Mouse (Mus musculus) naive thymus-derived CD4-positive, alpha-beta T cell, adult 2 months (primary cell): Measurements from ENCODE around the gene Src.
"Not testable (repeated sequence)": the region's sequence is repeated elsewhere in the genome, so short reads cannot be mapped to it uniquely, and the experiment has no call there.

Experiments
- DNase-seq: peaks from one replicate; pipeline ENCODE4 v3.0.0-alpha.2; 2011; ENCODE audit warnings: low read depth

Gene Src

DNA sequence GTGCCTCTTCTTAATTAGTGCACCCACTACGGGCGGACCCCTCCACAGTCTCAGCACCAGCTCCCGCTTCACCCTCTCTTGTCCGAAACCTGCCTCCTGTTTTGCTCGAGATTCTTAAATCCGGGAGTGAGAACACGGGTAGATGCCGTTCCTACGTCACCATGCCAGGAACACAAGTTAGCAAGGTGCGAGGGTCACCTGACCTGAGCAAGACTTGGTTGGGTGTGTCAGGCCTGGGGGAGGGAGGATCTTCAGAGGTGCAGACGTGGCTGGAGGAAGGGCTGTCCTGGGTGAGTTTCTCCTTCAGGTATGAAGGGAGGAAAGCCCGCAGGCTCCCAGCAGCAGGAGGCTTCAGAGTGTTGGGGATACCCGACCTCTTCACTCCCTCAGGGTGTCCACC is at the start of gene Src:
Gene Src (plus strand): TSS at position 239 of the 400 bp plus-strand sequence.
- DNase-seq, result no peak

DNA sequence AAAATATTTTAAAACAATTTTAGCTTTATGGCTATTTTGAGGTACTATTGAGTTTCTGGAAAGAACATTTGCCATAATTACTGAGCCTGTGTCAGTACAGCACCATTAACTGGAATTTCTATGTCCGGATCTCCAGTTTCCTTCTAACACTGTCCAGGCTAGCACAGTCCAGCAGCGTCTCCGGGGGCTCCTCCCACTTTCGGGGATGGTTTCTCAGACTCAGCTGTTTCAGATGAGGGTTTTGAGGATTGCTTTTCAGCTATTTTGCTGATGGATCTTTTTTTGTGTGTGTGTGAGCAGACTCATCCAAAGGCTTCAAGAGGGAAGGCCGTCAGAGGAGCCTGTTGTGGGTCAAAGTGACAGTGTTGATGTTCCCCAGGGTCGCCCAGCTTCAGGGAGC is 46.5 kb upstream of the Src start:
- no peak for DNase-seq

DNA sequence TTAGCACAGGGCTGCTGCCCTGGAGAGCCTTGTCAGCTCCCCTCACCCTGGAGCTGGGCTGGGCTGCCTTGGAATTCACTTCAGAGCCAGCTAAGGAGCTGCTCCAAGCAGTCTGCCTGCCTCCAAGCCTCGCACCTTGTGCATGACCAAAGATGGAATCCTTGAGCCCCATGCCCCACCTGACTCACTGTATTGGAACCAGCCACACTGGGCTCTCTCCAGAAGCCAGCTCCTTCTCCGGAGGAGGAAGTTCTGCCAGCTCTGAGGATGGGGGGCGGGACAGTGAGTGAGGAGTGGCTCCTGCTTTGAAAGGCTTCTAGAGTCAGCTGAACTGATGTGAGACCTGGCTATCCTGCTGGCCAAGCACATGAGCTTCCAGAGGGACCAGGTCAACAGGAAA is 44.6 kb upstream of the Src start:
- DNase-seq, result no peak

DNA sequence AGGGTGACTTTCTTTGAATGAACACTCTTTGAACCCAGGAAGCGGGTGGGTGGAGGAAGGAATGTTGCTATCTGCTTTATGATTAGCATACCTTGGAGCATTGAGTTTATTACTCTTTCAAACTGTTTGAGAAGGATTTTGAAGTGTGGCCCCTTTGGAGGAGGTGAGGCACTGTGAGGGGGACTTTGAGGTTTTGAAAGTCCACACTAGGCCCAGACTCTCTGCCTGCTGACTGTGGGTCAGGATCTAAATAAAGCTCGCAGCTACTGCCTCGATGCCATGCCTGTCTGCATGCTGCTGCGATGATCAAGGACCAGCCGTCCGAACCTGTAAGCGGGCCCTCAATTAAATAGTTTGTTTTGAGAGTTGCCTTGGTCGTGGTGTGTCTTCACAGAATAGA is 43.2 kb upstream of the Src start:
- DNase-seq, result no peak

DNA sequence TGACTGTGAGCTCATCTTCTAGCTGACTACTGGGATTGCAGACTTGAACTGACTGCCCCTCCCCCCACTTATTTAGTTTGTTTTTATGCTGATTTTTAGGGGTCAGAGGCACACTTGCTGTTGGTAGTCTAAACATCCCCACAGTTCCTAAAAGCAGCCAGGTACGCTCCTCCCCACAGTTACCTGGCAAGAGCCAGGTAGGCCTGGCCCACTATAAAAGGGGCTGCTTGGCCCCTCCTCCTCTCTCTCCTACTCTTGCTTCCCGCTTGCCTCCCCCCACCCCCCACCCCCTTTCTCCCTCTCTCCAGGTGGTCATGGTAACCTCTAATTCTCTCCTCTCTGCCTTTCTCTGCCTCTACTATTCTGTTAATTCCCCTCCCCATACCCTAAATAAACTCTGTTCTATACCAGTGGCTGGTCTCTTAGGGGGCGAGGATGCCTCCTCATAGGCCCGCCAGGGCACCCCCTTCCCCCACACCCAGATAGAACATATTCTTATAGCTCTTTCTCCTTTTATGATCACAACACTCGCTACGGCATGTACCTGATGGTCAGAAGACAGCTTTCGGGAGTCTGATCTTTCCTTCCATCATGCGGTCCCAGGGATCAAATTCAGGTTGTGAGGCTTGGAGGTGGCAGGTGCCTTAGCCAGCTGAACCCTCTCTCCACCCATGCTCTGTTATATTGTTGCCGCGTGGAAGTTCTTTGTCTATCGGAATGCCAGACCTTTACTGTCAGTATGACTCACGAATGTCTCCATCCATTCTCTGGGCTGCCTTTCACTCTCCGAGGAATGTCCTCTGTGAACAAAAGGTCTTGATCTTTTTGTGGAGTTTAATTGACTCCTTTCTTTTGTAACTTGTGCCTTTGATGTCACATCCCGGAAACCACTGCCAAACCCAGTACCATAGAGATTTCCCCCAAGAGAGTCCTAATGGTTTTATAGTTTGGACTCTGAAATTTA is 42.2 kb upstream of the Src start:
- no peak for DNase-seq

DNA sequence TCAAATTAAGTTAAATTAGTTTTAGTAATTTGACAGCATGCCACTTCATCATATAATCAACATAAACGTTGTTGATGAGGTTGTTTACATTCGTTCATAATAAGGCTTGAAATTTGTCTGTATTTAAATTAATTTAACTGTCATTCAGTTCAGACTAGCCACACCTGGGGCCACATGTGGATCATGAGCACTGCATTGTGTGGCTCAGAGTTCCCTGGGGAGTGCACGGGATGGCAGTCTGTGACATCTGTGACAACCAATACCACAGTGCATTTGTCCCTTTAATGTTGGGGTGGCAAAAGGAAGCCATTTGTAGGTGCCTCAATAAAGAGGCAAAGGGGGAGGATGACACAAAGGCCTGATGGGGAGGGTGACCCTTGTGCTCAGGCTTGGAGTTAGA is 41.2 kb upstream of the Src start:
- no peak for DNase-seq

DNA sequence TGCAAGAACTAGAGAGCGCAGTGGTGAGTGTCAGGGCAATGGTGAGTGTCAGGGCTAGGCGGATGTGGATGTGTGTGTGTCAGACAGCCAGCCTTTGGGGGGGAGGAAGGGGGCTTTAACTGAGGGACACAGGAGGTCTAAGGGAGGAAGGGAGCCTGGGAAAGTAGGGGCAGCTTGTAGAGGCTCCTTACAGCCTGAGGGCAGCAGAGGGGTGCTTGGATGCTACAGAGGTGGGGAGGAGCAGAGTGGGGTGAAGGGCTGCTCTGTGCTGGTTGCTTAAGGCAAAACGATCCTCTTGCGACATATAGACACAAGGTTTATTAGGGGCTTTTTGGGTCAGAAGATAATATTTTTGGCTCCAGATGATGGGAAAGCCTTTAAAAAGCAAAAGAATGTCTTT is 33.4 kb upstream of the Src start:
- DNase-seq, result no peak

DNA sequence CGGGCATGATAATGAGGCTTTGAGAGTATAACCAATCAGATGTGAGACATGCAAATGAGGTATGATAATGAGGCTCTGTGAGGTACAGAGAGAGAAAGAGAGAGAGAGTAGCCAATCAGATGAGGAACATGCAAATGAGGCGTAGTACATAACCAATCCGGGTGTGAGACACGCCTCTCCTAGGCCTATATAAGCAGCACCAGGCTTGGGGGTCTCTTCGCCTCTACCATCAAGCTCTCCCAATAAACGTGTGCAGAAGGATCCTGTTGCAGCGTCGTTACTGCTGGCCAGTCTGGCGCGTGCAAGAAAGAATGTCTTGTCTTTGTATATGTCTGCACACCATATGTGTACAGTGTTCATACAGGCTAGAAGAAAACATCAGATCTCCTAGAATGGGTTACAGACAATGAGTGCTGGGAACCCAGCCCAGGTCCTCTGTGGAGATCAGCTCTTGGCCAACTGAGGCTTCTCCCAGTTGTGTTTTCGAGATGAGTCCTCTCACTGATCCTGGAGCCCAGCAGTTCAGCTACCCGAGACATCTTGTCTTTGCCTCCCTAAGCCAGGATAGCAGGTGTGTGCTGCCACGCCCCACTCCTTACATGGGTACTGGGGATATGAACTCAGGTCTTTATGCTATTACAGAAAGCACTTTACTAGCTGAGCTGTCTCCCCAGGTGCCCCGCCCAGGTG is 29.2 kb upstream of the Src start:
- not testable (repeated sequence) for DNase-seq

DNA sequence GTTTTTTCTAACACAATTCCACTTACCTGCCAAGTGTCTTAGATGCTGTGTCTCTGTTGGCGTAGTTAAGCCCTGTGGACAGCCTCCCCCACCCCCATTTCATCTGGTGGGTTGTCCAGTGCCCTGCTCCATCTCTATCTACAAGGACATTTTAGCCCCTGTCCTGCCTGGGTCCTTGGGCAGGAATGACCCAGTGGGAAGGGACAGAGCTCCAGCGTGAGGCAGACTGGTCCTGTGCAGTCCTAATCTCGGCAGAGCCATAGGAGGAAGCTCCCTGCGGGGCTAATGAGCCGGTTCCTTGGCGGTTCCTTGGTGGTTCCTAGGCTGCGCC is 28.7 kb upstream of the Src start:
- DNase-seq, result no peak

DNA sequence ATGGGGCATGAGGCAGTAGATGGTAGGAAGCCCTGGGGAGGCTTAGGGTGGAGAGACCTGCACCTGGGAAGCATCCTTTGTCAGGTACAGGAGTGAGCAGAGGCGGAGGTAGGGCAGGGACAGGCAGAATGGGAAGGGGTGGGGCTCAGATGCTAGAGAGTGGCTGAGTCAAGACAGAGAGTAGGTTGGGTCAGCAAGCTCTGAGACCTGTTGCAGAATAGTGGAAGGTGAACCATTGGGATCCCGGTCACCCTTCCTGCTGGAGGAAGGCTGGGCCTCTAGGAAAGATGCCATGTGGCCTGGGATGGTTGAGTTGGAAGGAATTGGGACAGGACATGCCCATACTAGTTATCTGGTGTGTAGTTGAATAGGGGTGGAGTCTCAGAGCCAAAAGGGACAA is 25.9 kb upstream of the Src start:
- no peak for DNase-seq

DNA sequence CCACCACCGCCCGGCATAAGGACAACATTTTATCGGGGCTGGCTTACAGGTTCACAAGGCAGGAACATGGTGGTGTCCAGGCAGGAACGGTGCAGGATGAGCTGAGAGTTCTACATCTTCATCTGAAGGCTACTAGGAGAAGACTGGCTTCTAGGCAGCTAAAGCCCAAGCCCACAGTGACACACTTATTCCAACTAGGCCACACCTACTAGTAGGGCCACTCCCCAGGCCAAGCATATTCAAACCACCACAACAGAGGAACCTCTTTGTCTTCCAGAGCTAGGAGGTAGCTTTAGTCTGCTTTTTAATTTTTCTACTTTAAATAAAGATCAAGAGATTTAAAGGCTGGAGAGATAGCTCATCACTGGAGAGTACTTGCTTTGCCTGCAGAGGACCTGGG is 24.7 kb upstream of the Src start:
- no peak for DNase-seq

DNA sequence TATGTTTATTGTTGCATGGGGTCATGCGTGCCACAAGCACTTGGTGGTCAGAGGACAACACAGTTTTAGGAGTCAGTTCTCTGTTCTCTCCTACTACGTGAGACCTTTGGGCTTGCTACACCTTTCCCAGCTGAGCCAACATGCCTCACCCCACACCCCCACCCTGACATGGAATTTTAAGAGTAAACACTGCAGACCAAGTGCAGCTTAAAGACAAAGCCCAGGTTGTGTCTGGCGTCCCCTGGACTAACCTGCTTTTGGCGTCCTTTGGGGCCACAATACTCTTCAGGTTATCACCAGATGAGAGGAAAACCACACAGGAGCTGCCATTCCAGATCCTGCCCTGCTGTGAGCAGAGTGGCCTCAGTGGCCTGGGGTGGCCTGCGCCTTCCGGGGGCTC is 23.4 kb upstream of the Src start:
- no peak for DNase-seq

DNA sequence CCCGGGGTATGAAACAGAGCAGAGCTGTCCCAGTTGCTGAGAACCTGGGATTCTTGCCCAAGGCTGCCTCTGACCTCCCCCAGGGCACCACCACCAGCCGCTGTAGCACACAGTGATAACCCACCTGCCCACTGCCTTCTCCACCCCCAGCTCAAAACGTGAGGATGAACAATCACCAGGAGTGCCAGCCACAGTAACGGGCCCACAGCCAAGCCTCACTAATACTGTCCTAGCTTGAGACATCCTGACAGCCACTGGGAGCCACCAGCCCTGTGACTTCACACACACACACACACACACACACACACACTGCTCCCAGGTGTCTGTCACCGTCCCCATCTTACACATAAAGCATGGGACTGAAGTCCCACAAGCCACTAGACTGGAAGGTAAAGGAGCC is 22.9 kb upstream of the Src start:
- DNase-seq, result no peak

DNA sequence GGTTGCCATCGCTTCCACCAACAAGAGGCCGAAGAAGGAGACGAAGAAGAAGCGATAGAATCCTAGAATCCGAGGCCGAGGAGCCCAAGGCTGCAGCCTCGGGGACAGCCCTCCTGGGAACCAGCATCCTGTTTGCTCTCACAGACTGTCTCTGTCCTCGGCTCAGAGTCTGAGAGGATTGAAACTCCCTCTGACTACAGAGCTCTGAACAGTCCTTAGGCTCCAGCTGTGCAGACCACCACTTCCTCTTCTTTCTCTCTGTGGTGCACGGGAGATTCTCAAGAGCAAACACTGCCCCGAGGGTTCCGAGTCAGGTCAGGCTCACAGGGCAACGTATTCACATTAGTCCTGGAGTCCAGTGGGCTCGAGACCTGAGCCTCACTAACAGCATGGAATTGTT is 22.3 kb upstream of the Src start:
- no peak for DNase-seq

DNA sequence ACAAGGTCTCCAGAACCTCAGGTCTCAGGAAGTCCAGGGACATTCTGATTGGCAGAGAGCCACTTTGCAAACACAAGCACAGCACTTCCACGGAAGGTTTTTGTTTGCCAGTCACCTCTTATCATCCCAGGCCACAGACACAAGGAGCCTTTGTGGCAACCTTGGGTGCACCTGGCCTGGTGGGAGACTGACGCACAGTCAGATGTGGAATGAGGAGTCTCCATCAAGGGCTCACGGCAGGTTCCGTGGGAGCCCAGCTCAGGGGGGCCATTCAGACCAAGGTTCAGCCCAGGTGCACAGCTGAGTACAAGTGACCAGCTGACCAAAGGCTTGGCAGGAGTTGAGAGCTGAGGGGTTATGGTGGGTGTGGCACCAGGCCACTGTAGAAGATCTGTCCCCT is 20.9 kb upstream of the Src start:
- no peak for DNase-seq

DNA sequence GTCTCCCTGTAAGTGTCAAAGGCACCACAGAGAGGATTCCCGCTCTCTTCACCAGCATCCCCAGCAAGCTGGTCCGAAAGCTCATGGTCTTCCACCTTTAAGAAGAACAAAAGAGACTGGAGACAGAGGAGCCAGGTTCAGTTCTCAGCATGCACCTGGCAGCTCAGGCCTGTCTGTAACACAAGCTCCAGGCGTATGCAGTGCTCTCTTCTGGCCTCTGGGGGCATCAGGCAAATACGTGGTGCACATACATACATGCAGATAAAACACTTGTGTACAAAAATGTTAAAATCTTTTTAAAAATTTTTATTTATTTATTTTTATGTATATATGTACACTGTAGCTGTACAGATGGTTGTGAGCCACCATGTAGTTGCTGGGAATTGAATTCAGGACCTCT is 19.7 kb upstream of the Src start:
- no peak for DNase-seq

DNA sequence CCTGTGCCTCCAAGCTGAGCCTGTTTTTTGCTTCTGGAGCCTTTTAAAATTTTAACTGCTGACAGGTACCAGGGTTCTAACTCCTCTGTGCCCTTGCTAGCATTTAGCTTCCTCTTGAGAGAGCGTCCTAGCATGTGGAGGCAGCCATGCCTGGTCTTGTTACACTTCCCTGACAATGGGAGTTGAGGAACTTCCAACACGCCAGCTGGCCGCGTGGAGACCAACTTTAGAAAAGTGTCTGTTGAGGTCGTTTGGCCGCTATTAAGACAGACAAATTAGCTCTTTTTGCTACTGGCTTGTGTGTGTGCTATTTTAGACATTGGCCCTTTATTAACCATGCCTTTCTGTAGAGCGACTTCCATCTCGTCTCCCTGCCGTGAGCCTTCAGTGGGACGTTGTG is 18.4 kb upstream of the Src start:
- no peak for DNase-seq

DNA sequence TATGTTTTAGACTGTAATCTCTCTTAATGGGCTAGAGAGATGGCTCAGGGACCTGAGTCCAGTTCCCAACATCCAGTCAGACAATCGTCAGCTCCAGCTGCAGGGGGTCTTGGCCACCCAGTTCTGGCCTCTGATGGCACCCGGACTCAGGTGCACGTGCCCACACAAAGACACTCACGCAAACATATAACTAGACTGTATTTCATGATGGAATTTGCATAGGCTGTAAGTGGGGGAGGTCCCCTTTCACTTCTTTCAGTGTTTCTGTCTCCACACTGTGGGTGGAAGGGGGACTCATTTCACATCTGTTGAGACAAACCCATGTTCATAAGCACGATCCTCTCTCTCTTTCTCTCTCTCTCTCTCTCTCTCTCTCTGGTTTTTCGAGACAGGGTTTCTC is 17.8 kb upstream of the Src start:
- DNase-seq, result no peak

DNA sequence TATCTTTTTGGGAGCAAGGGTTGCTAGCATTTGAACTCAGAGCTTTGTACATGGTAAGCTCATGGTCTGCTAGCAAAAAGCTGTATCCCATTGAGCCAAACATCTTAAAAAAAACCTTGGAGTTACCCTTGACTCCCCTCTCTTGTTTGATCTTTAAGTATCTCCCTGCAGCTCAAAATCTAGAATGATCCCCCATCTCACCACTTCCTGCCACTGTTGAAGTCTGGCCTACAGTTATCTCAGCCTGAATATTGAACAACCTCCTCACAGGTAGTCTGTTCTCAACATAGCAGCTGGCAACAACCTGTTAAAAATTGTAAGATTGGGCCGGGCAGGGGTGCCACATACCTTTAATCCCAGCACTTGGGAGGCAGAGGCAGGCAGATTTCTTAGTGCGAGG is 17.0 kb upstream of the Src start:
- DNase-seq, result no peak

DNA sequence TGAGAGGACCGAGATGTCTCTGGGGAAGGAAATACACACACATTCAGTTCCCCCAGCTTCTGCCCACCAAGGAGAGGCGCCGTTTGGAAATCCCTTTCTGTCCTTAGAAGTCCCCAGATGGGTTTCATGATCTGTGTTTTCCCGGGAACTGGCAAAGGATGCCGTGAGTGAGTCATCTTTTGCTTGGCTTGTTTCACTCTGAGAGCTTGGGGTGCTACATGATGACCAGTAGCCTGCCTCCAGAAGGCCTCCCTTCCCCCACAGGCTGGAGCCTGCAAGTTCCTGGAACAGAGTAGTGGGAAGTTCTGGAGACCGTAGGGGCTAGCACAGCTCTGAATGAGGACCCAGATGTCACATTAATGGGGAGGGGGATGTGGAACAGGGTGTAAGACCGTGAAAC is 10.6 kb upstream of the Src start:
- no peak for DNase-seq

DNA sequence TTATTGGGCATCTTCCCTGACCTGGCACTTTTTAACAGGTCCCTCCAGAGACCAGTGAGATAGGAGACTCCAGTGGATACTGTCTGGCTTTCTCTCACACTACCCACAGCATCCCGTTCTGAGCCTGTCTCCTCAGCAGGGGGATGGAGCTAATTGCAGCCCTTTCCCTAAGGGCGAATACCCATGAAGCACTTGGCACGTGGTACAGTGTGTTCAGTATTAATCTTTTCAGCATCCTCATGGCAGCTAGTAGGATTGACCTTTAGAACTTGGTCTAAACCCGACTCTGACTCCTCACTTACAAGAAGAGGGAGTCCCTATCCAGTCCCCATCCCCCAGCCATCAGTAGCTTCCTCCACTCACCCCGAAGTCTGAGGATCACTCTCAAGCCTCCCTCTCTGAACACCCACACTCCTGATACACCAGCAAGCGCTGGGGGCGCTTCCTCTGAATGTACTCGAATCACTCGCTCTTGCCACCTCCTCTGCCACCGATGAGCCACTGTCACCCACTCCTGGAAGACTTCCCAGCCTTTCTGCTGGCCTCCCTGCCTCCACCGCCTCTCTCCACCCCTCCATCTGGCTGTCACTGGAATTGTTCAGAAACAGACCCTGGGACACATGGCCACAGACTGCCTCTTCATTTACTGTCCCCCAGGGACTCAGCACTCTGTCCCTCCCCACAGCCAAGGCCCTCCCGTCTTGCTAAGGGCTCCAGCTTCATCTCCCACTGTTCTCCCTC is 8.3 kb upstream of the Src start:
- no peak for DNase-seq

DNA sequence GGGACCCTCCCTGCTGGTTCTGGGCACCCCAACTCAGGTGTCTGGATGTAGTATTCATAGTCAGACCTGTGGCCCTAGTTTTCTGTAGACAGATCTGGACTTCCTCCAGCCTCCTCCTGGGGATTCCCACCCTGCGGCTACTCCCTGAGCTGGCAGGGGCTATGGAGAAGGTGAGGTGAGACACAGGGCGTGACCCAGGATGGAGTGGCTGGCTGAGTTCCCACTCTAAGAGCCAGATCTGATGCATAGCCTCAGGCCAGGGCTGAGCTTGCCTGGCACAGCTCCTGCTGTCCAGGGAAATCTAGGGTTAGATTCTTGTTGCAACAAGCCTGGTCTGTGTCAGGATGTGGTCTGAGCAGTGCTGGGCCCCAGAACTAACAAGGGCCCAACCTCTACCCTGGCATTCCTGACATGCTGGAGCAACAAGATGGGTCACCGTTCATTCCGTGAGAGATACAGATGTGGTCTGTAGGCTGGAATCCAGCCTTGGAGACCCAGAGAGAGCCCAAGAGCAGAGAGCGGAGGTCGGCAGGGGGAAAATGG is 7.0 kb upstream of the Src start:
- DNase-seq, result no peak

DNA sequence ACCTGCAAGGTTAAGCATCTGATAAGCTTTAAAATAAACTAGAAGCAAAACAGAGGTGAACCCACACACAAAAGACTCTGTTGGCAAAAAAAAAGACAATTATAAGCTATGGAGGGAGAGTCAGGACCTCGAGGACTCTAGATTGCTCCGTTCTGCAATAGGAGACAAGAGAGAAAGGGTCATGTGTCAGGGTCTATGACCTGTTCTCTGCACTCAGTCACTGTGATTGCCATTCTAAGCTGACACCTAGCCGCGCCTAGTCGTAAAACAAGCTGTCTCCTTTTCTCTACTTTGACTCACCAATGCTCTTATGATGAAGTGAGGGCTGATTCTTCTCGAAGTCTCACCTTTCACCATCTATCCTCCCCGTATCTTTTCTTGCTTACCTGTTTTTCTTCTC is 5.7 kb upstream of the Src start:
- DNase-seq, result no peak
